Mouse (Mus musculus) macrophage (primary cell): ENCODE measurements around the gene Olfr51. TPM values are rescaled to one million over a fixed set of nuclear protein-coding genes. Genes with fewer than 3 reads are reported as not detected.
"Not testable (repeated sequence)": the region's sequence is repeated elsewhere in the genome, so short reads cannot be mapped to it uniquely, and the experiment has no call there.

ENCODE experiments used
- H3K27ac ChIP-seq: fragments of 350-480 bp; formaldehyde crosslinking; 2 replicates; pipeline ENCODE4 v1.9.0; 2021
- H3K36me3 ChIP-seq: fragments of 350-480 bp; formaldehyde crosslinking; 2 replicates; pipeline ENCODE4 v1.9.0; 2021; ENCODE audit errors: inconsistent target
- H3K4me3 ChIP-seq: fragments of 350-480 bp; formaldehyde crosslinking; 2 replicates; pipeline ENCODE4 v1.9.0; 2021; ENCODE audit errors: inconsistent target
- H3K79me2 ChIP-seq: fragments of 350-480 bp; formaldehyde crosslinking; 2 replicates; pipeline ENCODE4 v1.9.0; 2021; ENCODE audit errors: inconsistent target
- WGBS: methylation state at CpG from one replicate; pipeline ENCODE4 v1.1.7; 2026; ENCODE audit warnings: inconsistent platforms; ENCODE audit not compliant: missing documents; 5-methylcytosine and 5-hydroxymethylcytosine counted together
- polyA plus RNA-seq: library from polyadenylated mRNA; stranded (reverse); fragments of 250-400 nt; gene quantifications from 3 replicates; pipeline ENCODE4 v1.2.4, GENCODE M21; 2018; ENCODE audit warnings: inconsistent platforms
- total RNA-seq, 78 experiments: library from RNA; depleted of rRNA; stranded (reverse); fragments of 250-400 nt; gene quantifications; 1 replicate in 9 of 78; 2 replicates in 24 of 78; 3 replicates in 43 of 78; 4 replicates in 2 of 78; pipeline ENCODE4 v1.2.4; 2018; ENCODE audit warnings: inconsistent platforms in 56 of 78

Olfr51 gene
- not detected for total RNA-seq (2018; cell fraction: chromatin; rRNA removed)
- total RNA-seq (2018; cell fraction: cytosol; rRNA removed) = not detected
- not detected for total RNA-seq (2018; cell fraction: nucleus; rRNA removed)
- polyA plus RNA-seq = not detected in 3 replicates

DNA sequence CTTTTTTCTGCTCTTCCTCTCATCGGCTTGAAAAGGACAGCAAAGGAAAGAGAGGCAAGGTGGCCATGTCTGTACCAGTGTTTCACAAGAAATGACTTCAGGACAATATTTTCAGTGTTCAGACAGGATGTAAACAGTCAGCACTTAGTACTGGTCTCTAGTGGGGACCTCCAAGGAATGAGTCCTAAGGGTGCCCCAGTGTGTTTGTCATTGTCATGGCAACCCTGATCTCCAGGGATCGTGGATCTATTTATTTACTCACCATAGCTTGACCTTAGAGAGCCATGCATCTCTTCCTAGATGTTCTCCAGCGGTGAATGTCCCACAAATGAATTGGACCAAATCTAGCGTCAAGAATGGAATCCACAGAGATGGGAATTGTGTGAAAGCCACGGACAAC, at the start of gene Olfr51:
Olfr51 (plus strand) TSS at position 301 of the 400 bp plus-strand sequence.
- Histone ChIP-seq H3K36me3 (no peaks in the 10 kb centered on the region), H3K4me3 (no peak within 1 kb of the TSS), H3K27ac (no peak within 1 kb of the TSS), H3K79me2 (no peaks in the 10 kb centered on the region)
- 76% methylated on average over 5 of the region's 5 CpGs for WGBS

DNA sequence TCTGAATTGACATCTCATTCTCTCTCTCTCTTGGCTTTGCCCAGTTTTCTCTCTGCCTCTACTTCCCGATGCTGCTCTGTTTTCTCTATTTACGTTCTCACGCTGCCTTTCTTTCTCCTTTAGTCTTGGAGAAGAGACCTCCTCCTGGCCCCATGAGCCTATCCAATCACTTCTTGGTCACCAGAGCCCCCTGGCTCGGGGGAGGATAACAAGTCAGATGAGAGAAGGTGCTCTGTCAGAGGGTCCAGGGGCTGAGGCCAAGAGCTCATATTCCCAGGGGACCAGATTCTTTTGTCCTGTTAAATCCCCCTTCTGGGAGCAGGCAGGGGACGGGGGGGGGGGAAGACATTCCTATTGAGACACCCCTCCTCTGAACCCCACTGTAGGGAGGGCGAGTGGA, 49.7 kb upstream of the Olfr51 start, which contains the start of gene Prop1:
Prop1 (minus strand) TSS at position 101 of the 400 bp plus-strand sequence.
- no peaks in the 10 kb centered on the region for H3K79me2 ChIP-seq
- H3K36me3 ChIP-seq = no peaks in the 10 kb centered on the region
- 88% methylated on average over 6 of the region's 6 CpGs for WGBS
- H3K4me3 ChIP-seq = no peak within 1 kb of the TSS
- H3K27ac ChIP-seq = no peak within 1 kb of the TSS

DNA sequence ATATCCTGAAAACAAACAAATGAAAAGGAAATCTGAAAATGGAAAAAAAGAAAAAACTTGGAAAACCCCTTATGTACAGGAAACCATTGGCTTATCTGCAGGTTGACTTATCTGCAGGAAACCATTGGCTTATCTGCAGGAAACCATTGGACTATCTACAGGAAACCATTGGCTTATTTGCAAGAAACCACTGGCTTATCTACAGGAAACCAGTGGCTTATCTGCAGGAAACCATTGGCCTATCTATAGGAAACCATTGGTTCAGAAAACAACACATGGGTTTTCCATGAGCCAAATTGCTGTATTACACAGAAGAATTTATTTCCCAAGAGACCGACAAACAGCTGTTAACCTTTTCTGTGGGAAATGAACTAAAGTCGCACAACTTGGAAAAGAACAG, 38.5 kb upstream of the Olfr51 start:
- no peaks in the 10 kb centered on the region for H3K79me2 ChIP-seq
- H3K4me3 ChIP-seq = no peak overlapping the region
- WGBS = 0% methylated on average over 2 of the region's 2 CpGs
- no peaks in the 10 kb centered on the region for H3K36me3 ChIP-seq
- no peak overlapping the region for H3K27ac ChIP-seq

DNA sequence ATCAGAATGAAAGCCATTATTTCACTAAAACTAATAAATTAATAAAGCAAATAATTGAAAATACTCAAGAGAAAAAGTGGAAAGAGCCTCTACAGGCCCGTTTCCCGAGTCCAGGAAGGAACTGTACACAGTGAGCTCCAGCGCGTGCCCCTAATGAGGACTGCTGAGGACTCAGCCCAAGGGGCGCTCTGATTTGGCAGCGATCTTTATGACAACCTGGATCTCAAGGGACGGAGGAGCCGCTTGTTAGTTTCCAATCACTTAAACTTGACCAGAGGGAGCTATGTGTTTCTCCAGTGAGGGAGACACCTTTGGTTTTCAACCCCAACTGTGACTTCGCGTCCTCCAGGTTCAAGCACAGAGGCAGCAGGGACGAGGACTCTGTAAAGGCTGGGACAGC, 37.2 kb upstream of the Olfr51 start, which contains the start of gene Olfr1378:
Olfr1378 (plus strand) TSS at position 301 of the 400 bp plus-strand sequence.
- whole genome bisulfite sequencing = 89% methylated on average over 11 of the region's 11 CpGs
- H3K4me3 ChIP-seq = no peak within 1 kb of the TSS
- no peak within 1 kb of the TSS for H3K27ac ChIP-seq
- H3K79me2 ChIP-seq = no peaks in the 10 kb centered on the region
- H3K36me3 ChIP-seq = no peaks in the 10 kb centered on the region

DNA sequence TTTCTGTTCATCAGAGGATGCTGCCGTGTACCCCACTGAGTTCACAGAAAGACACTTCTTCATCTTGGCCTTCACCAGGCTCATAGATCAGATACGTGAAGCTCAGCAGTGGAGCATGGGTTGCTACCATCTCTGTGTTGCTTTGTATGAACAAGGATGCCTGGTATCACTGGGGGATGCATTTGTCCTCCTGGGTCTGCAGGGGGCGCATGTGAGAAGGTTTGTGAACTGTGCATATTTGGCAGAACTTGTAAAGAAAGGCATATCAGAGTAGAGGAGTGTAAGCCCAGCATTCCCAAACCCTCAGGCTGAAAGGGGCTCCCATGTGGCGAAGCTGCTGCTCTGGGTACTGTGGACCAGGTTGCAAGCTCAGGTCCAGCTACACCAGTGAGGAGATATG, 26.2 kb upstream of the Olfr51 start:
- WGBS = 78% methylated on average over 4 of the region's 4 CpGs
- Histone ChIP-seq H3K27ac (no peak overlapping the region), H3K4me3 (no peak overlapping the region), H3K79me2 (no peaks in the 10 kb centered on the region), H3K36me3 (no peaks in the 10 kb centered on the region)

DNA sequence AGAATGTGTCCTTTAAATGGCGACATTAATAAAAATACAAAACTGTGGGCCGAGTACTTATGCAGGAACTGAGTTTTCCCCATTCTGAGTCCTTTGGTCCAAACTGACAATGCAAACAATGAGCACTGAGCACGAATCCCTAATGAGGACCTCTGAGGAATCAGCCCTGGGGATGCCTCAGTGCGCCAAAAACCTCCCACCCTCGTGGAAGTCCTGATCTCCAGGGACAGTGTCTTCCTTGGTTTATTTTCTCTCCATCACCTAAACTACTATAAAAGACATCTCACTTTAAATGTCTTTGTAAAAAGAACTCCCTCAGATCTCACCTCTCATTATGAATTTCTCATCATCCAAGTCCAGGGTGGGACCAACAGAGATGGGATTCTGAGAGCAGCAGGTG, 21.7 kb upstream of the Olfr51 start, which contains the start of gene Olfr1377:
Olfr1377 (plus strand) TSS at position 301 of the 400 bp plus-strand sequence.
- Histone ChIP-seq H3K4me3 (no peak within 1 kb of the TSS), H3K36me3 (no peaks in the 10 kb centered on the region), H3K27ac (no peak within 1 kb of the TSS), H3K79me2 (no peaks in the 10 kb centered on the region)
- WGBS = 78% methylated on average over 5 of the region's 5 CpGs

DNA sequence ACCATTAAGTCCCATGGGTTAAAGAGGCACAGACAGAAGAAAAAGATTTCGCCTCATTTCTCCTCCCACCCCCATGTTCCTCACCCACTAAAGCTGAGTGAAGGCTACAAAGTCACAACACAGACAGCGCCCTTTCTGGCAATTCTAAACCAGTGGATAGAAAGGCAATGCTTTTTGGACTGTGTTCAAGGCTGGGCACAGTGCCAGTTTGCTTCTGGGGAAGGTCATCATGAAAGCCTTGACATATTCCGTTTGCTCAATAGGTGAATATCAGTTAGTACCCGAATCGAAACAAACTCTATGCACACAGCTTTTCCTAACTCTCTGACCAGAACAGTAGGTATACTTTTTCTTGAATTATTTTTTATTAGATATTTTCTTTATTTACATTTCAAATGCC, 8.4 kb downstream of the Olfr51 start:
- WGBS = 85% methylated on average over 5 of the region's 5 CpGs
- no peak overlapping the region for H3K27ac ChIP-seq
- no peaks in the 10 kb centered on the region for H3K79me2 ChIP-seq
- H3K36me3 ChIP-seq = no peaks in the 10 kb centered on the region
- no peak overlapping the region for H3K4me3 ChIP-seq

DNA sequence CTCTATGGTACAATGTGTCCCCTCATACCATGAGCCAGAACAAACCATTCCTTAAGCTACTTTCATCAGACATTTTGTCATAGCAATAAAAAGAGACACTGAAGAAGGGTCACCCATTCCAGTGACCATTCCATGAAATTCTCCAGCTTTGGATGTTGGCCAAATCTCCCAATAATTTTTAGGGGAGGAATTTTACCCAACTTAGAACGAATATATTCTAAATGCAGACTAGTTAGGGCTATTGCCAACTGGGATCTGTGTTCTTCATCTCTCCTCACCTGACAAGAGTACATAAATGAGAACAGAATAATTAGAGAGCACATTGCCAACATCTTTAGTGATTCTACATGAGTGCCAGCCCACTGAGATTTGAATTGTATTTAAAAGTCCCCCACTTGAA, 10.5 kb downstream of the Olfr51 start, which contains the start of gene Olfr54:
Olfr54 (plus strand) TSS at position 301 of the 400 bp plus-strand sequence.
- Histone ChIP-seq H3K4me3 (no peak within 1 kb of the TSS), H3K27ac (no peak within 1 kb of the TSS), H3K36me3 (no peaks in the 10 kb centered on the region), H3K79me2 (no peaks in the 10 kb centered on the region)
- 55% methylated on average over 1 of the region's 1 CpGs for WGBS

DNA sequence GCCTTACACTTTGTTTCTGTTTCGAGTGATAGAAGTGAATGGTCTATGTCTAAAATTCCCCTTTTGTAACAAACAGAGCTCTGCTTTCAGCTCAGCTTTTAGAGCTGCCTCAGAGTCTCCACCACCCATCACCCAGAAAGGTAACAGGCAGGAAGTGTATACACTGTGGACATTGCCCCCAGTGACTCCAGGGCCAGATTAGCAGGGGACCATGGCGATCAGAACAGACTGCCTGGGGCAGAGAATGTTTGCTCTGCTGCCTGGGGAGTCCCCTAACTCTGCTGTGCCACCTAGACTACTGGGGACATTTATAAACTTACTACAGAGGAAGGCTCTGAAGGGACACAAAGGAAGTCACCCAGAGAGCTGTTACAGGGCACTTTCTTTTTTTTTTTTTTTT, 12.9 kb downstream of the Olfr51 start:
- 64% methylated on average over 2 of the region's 2 CpGs for WGBS

DNA sequence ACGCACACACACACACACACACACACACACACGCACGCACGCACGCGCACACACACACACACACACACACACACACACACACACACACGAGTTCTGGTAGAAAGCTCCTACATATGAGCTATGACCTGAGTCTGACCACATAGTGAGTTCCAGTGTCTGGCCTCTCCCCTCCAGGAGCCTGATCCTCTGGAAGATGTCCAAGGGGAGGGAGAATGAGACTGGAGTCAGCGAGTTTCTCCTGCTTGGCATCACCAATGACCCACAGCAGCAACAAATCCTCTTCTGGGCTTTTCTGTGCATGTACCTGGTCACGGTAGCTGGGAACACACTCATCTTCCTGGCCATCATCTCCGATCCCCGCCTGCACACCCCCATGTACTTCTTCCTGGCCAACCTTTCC, 23.4 kb downstream of the Olfr51 start:
- 88% methylated on average over 5 of the region's 11 CpGs for WGBS
- not testable (repeated sequence) for H3K79me2 ChIP-seq, H3K4me3 ChIP-seq, H3K36me3 ChIP-seq, H3K27ac ChIP-seq

More for the DNA sequence above, 12.9 kb downstream of the Olfr51 start:
- Histone ChIP-seq H3K79me2 (no peaks in the 10 kb centered on the region), H3K36me3 (no peaks in the 10 kb centered on the region), H3K4me3 (no peak overlapping the region), H3K27ac (no peak overlapping the region)

DNA sequence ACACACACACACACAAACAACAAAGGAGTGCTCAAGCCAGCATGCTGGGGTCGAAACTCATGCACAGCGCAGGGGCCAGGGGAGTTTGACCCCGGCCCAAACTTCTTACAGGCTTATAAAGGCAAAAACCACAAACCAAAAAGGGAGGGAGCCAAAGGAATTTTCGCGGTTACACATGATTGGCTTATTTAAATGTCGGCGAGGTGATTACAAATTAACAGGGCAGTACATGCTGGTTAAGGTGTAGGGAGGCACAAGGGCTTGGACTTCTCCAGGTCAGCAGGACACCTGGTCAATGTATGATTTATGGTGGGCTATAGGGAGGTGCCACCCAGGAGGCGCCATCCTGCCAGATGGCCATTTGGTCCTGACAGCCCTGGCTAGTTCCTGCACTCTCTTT, 26.0 kb downstream of the Olfr51 start:
- H3K27ac ChIP-seq, H3K79me2 ChIP-seq, H3K4me3 ChIP-seq, H3K36me3 ChIP-seq: not testable (repeated sequence)
- 69% methylated on average over 8 of the region's 8 CpGs for WGBS

DNA sequence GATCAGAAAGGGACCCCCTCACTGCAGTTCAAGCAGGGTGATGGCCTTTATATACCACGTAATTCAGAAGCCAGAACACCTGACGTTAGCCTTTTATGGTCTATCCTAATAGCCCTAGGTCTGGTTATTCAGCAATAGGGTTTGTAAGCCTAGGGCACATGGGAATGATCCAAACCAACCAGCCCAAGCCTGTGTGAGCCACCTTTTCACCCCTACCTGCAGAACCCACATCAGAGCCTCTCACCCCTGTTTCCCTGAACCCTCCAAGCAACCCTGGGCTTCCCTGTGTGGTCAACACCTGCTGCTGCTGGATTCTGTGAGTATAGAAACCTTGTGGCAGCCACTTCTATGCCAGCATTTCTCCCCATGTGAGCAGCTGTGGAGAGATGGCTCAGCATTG, 26.8 kb downstream of the Olfr51 start:
- WGBS = 81% methylated on average over 2 of the region's 2 CpGs
- Histone ChIP-seq H3K79me2 (no peaks in the 10 kb centered on the region), H3K36me3 (no peaks in the 10 kb centered on the region), H3K27ac (no peak overlapping the region), H3K4me3 (no peak overlapping the region)

DNA sequence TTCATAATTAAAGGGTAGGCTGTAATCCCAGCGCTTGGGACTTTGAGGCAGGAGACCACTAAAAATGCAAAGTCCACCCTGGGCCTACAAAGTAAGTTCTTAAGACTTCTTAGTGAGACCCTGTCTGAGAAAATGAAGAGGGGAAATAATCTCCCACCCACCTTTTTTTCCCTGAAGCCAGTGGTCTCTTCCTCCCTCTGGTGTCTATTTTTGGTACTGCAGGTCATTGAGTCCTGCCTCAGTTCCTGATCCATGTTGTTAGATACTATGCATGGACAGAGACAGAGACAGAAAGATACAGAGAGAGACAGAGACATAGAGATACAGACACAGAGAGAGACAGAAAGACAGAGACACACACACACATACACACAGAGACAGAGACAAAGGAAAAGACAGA, 29.5 kb downstream of the Olfr51 start:
- Histone ChIP-seq H3K4me3 (no peak overlapping the region), H3K79me2 (no peaks in the 10 kb centered on the region), H3K36me3 (no peaks in the 10 kb centered on the region), H3K27ac (no peak overlapping the region)
- 42% methylated on average over 1 of the region's 1 CpGs for WGBS

DNA sequence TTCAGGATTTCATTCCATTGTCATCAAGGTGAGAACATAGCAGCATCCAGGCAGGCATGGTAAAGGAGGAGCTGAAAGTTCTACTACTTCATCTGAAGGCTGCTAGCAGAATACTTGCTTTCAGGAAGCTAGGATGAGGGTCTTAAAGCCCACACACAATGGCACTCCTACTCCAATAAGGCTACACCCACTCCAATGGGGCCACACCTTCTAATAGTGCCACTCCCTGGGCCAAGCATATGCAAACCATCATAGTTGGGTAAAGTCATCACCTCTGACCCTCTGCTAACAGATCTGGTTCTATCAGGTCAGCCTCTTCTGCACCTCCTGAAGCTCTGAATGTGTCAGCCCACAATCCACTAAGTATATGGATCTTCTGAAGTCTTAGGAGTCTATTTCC, 30.7 kb downstream of the Olfr51 start:
- not testable (repeated sequence) for H3K27ac ChIP-seq, H3K36me3 ChIP-seq, H3K79me2 ChIP-seq, H3K4me3 ChIP-seq

DNA sequence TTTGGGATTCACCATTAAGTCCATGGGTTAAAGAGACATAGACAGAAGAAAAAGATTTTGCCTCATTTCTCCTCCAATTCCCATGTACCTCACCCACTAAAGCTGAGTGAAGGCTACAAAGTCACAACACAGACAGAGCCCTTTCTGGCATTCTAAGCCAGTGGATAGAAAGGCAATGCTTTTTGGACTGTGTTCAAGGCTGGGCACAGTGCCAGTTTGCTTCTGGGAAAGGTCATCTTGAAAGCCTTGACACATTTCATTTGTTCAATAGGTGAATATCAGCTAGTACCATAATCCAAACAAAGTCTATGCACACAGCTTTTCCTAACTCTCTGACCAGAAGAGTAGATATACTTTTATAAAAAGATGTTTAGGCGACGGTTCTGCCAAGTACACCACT, 32.6 kb downstream of the Olfr51 start:
- WGBS = 93% methylated on average over 2 of the region's 2 CpGs
- H3K36me3 ChIP-seq = no peaks in the 10 kb centered on the region
- no peak overlapping the region for H3K4me3 ChIP-seq
- no peaks in the 10 kb centered on the region for H3K79me2 ChIP-seq
- no peak overlapping the region for H3K27ac ChIP-seq

DNA sequence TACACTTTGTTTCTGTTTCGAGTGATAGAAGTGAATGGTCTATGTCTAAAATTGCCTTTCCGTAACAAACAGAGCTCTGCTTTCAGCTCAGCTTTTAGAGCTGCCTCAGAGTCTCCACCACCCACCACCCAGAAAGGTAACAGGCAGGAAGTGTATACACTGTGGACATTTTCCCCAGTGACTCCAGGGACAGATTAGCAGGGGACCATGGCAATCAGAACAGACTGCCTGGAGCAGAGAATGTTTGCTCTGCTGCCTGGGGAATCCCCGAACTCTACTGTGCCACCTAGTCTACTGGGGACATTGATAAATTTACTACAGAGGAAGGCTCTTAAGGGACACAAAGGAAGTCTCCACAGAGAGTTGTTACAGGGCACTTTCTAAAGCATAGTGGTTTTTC, 41.4 kb downstream of the Olfr51 start:
- WGBS = 65% methylated on average over 3 of the region's 3 CpGs

More for the DNA sequence above, 41.4 kb downstream of the Olfr51 start:
- not testable (repeated sequence) for H3K4me3 ChIP-seq, H3K36me3 ChIP-seq, H3K79me2 ChIP-seq, H3K27ac ChIP-seq
